Mouse (Mus musculus): Measurements from ENCODE around the gene Mtln. TPM values are rescaled to one million over a fixed set of nuclear protein-coding genes. Genes with fewer than 3 reads are reported as not detected.

Gene Mtln
- 6.3 TPM for polyA plus RNA-seq (2015; fragmentation: Illumina TruSeq; extraction: RNeasy Lipid Tissue Mini Kit (QIAGEN cat#74804); ENCODE audit: insufficient read depth, low replicate concordance)

GRCm38 (mm10) chr2:127791919-127792603, at the start of gene Mtln:
Gene Mtln, minus strand, starts transcription at chr2:127792488.

GRCm38 (mm10) chr2:127838576-127838975, 46.3 kb upstream of the Mtln start, which contains the start of gene Acoxl:
Gene Acoxl, plus strand, starts transcription at chr2:127838876.

GRCm38 (mm10) chr2:127831401-127832102, 39.3 kb upstream of the Mtln start, which contains the start of gene Bub1:
Gene Bub1, minus strand, starts transcription at chr2:127831865.

GRCm38 (mm10) chr2:127788440-127789116, 3.7 kb downstream of the Mtln start, which contains the start of gene Nphp1:
Gene Nphp1, minus strand, starts transcription at chr2:127788897.

Other genes starting within 250 kb of the Mtln start
- gene Zfp661, start 205.4 kb downstream of the Mtln start, polyA plus RNA-seq (2015; fragmentation: Illumina TruSeq; extraction: RNeasy Lipid Tissue Mini Kit (QIAGEN cat#74804); ENCODE audit: insufficient read depth, low replicate concordance) = 5.0 TPM
- 50.2 TPM for gene Mrps5, start 205.3 kb downstream of the Mtln start, polyA plus RNA-seq (2015; fragmentation: Illumina TruSeq; extraction: RNeasy Lipid Tissue Mini Kit (QIAGEN cat#74804); ENCODE audit: insufficient read depth, low replicate concordance)
- 5.2 TPM for gene Mal, start 135.8 kb downstream of the Mtln start, polyA plus RNA-seq (2015; fragmentation: Illumina TruSeq; extraction: RNeasy Lipid Tissue Mini Kit (QIAGEN cat#74804); ENCODE audit: insufficient read depth, low replicate concordance)
- gene Mall, start 62.6 kb downstream of the Mtln start, polyA plus RNA-seq (2015; fragmentation: Illumina TruSeq; extraction: RNeasy Lipid Tissue Mini Kit (QIAGEN cat#74804); ENCODE audit: insufficient read depth, low replicate concordance) = 0.19 TPM
- 4.8 TPM for gene Nphp1, start 3.6 kb downstream of the Mtln start, polyA plus RNA-seq (2015; fragmentation: Illumina TruSeq; extraction: RNeasy Lipid Tissue Mini Kit (QIAGEN cat#74804); ENCODE audit: insufficient read depth, low replicate concordance)
- 9.3 TPM for gene Bub1, start 39.4 kb upstream of the Mtln start, polyA plus RNA-seq (2015; fragmentation: Illumina TruSeq; extraction: RNeasy Lipid Tissue Mini Kit (QIAGEN cat#74804); ENCODE audit: insufficient read depth, low replicate concordance)
- gene Acoxl, start 46.4 kb upstream of the Mtln start, polyA plus RNA-seq (2015; fragmentation: Illumina TruSeq; extraction: RNeasy Lipid Tissue Mini Kit (QIAGEN cat#74804); ENCODE audit: insufficient read depth, low replicate concordance) = 0.37 TPM